Mouse (Mus musculus) layer of hippocampus, adult 9-11 months (tissue): Measurements from ENCODE around the gene Nexn.
"Not testable (repeated sequence)": the region's sequence is repeated elsewhere in the genome, so short reads cannot be mapped to it uniquely, and the experiment has no call there.

Experiments
- DNase-seq: peaks from one replicate; pipeline ENCODE4 v3.0.0; 2022

Nexn gene

GRCm38 (mm10) chr3:152266036-152266421 lies at the start of gene Nexn:
Nexn (minus strand) TSS chr3:152266350.
- DNase-seq: no peak

GRCm38 (mm10) chr3:152315613-152316012 lies 49.5 kb upstream of the Nexn start:
- peak; percentile 77 for DNase-seq

GRCm38 (mm10) chr3:152314666-152315065 lies 48.5 kb upstream of the Nexn start:
- not testable (repeated sequence) for DNase-seq

- no peak for DNase-seq
These were observed 43.1 kb upstream of the Nexn start for GRCm38 (mm10) chr3:152309250-152309645.

- DNase-seq: no peak
These were observed 42.5 kb upstream of the Nexn start for GRCm38 (mm10) chr3:152308485-152309249.

GRCm38 (mm10) chr3:152305971-152306370 lies 39.8 kb upstream of the Nexn start:
- no peak for DNase-seq

- DNase-seq: no peak
These were observed 38.9 kb upstream of the Nexn start for GRCm38 (mm10) chr3:152305080-152305479.

GRCm38 (mm10) chr3:152304093-152304815 lies 38.1 kb upstream of the Nexn start:
- DNase-seq: peak; percentile 22

- DNase-seq: no peak
These were observed 36.8 kb upstream of the Nexn start for GRCm38 (mm10) chr3:152302991-152303390.

GRCm38 (mm10) chr3:152300376-152301337 lies 34.5 kb upstream of the Nexn start:
- no peak for DNase-seq

- no peak for DNase-seq
These were observed 29.7 kb upstream of the Nexn start for GRCm38 (mm10) chr3:152295896-152296295.

- DNase-seq: no peak
These were observed 28.2 kb upstream of the Nexn start for GRCm38 (mm10) chr3:152294400-152294799.

- no peak for DNase-seq
These were observed 27.5 kb upstream of the Nexn start for GRCm38 (mm10) chr3:152293530-152294181.

GRCm38 (mm10) chr3:152291895-152292294 lies 25.7 kb upstream of the Nexn start:
- DNase-seq: no peak

- no peak for DNase-seq
These were observed 24.1 kb upstream of the Nexn start for GRCm38 (mm10) chr3:152290175-152290798.

- DNase-seq: no peak
These were observed 22.6 kb upstream of the Nexn start for GRCm38 (mm10) chr3:152288740-152289139.

- no peak for DNase-seq
These were observed 22.1 kb upstream of the Nexn start for GRCm38 (mm10) chr3:152288276-152288675.

GRCm38 (mm10) chr3:152287810-152288209 lies 21.7 kb upstream of the Nexn start:
- no peak for DNase-seq

GRCm38 (mm10) chr3:152284759-152285158 lies 18.6 kb upstream of the Nexn start:
- DNase-seq: no peak

- DNase-seq: no peak
These were observed 18.2 kb upstream of the Nexn start for GRCm38 (mm10) chr3:152284306-152284705.

- DNase-seq: no peak
These were observed 16.0 kb upstream of the Nexn start for GRCm38 (mm10) chr3:152282126-152282525.

- no peak for DNase-seq
These were observed 12.3 kb upstream of the Nexn start for GRCm38 (mm10) chr3:152278431-152278830.
